Mouse (Mus musculus): Measurements from ENCODE around the gene Bcl2l13. TPM values are rescaled to one million over a fixed set of nuclear protein-coding genes. Genes with fewer than 3 reads are reported as not detected.
"Not testable (repeated sequence)": the region's sequence is repeated elsewhere in the genome, so short reads cannot be mapped to it uniquely, and the experiment has no call there.

Bcl2l13 gene
- polyA plus RNA-seq, 1 experiment from 2014 or later = 14.0 TPM

- no peak overlapping the region for H3K4me2 ChIP-seq (replicated peaks; ENCODE audit: low read depth, low read length)
- no peak overlapping the region for H3K9ac ChIP-seq (replicated peaks; ENCODE audit: low read depth)
- ATAC-seq (no peak), DNase-seq (ENCODE audit: low spot score) (no peak)
- no peak overlapping the region for H3K4me3 ChIP-seq (ENCODE audit: low read depth, low read length)
- TF ChIP-seq CTCF (IDR thresholded peaks at IDR 0.05) = no peak
- TF ChIP-seq EP300 (IDR thresholded peaks at IDR 0.05) = no peak
- no peaks in the 10 kb centered on the region for H3K9me3 ChIP-seq (ENCODE audit: low read length)
- WGBS = 55% methylated on average over 4 of the region's 4 CpGs
- no peak overlapping the region for H3K27ac ChIP-seq (ENCODE audit: low read length)
- H3K27me3 ChIP-seq (replicated peaks; ENCODE audit: insufficient read depth, low read length) = no peaks in the 10 kb centered on the region
- no peaks in the 10 kb centered on the region for H3K36me3 ChIP-seq (ENCODE audit: insufficient read depth, low read length)
- peaks cover 2% of the 10 kb centered on the region; the same call in 1 of the 2 replicates for H3K4me1 ChIP-seq (ENCODE audit: insufficient read depth, low read depth, low read length)
Observed at GRCm38 (mm10) chr6:120834766-120835321, 1.2 kb upstream of the Bcl2l13 start.

- Histone ChIP-seq H3K4me2 (replicated peaks; ENCODE audit: low read depth, low read length) (peak overlapping the region; percentile 74), H3K27ac (ENCODE audit: low read length) (peak overlapping the region; percentile 96), H3K9ac (replicated peaks; ENCODE audit: low read depth) (peak overlapping the region; percentile 96), H3K4me1 (ENCODE audit: insufficient read depth, low read depth, low read length) (peaks cover 2% of the 10 kb centered on the region; the same call in 1 of the 2 replicates), H3K4me3 (ENCODE audit: low read depth, low read length) (peak overlapping the region; percentile 84), H3K36me3 (ENCODE audit: insufficient read depth, low read length) (no peaks in the 10 kb centered on the region), H3K27me3 (replicated peaks; ENCODE audit: insufficient read depth, low read length) (no peaks in the 10 kb centered on the region), H3K9me3 (ENCODE audit: low read length) (no peaks in the 10 kb centered on the region)
- TF ChIP-seq CTCF (IDR thresholded peaks at IDR 0.05) = no peak
- TF ChIP-seq EP300 (IDR thresholded peaks at IDR 0.05) = no peak
- DNase-seq (ENCODE audit: low spot score) (peak; percentile 62), ATAC-seq (peak; percentile 60)
- 2% methylated on average over 37 of the region's 37 CpGs for WGBS
Observed at GRCm38 (mm10) chr6:120836389-120837151, 558 bp downstream of the Bcl2l13 start.

- Histone ChIP-seq H3K4me1 (ENCODE audit: insufficient read depth, low read depth, low read length) (peaks cover 2% of the 10 kb centered on the region; the same call in 1 of the 2 replicates), H3K4me2 (replicated peaks; ENCODE audit: low read depth, low read length) (peak overlapping the region; percentile 74), H3K27ac (ENCODE audit: low read length) (peak overlapping the region; percentile 96; the same call in 1 of the 2 replicates), H3K9ac (replicated peaks; ENCODE audit: low read depth) (peak overlapping the region; percentile 96), H3K4me3 (ENCODE audit: low read depth, low read length) (peak overlapping the region; percentile 84; the same call in 1 of the 2 replicates), H3K27me3 (replicated peaks; ENCODE audit: insufficient read depth, low read length) (no peaks in the 10 kb centered on the region), H3K36me3 (ENCODE audit: insufficient read depth, low read length) (no peaks in the 10 kb centered on the region), H3K9me3 (ENCODE audit: low read length) (no peaks in the 10 kb centered on the region)
- DNase-seq (ENCODE audit: low spot score) (peak; percentile 54), ATAC-seq (no peak)
- WGBS = 43% methylated on average over 1 of the region's 1 CpGs
- TF ChIP-seq CTCF (IDR thresholded peaks at IDR 0.05) (no peak), EP300 (IDR thresholded peaks at IDR 0.05) (no peak)
Observed at GRCm38 (mm10) chr6:120837152-120837530, 1.1 kb downstream of the Bcl2l13 start.

GRCm38 (mm10) chr6:120840258-120840657 lies 4.2 kb downstream of the Bcl2l13 start:
- no peak for TF ChIP-seq EP300 (IDR thresholded peaks at IDR 0.05)
- TF ChIP-seq CTCF (IDR thresholded peaks at IDR 0.05) = no peak
- Histone ChIP-seq H3K4me1 (ENCODE audit: insufficient read depth, low read depth, low read length) (peaks cover 2% of the 10 kb centered on the region; the same call in 1 of the 2 replicates), H3K4me2 (replicated peaks; ENCODE audit: low read depth, low read length) (no peak overlapping the region), H3K36me3 (ENCODE audit: insufficient read depth, low read length) (no peaks in the 10 kb centered on the region), H3K27ac (ENCODE audit: low read length) (no peak overlapping the region), H3K9ac (replicated peaks; ENCODE audit: low read depth) (no peak overlapping the region), H3K27me3 (replicated peaks; ENCODE audit: insufficient read depth, low read length) (no peaks in the 10 kb centered on the region), H3K4me3 (ENCODE audit: low read depth, low read length) (no peak overlapping the region), H3K9me3 (ENCODE audit: low read length) (no peaks in the 10 kb centered on the region)
- DNase-seq (ENCODE audit: low spot score) = peak; percentile 63
- ATAC-seq = no peak
- WGBS = 93% methylated on average over 7 of the region's 7 CpGs

- 89% methylated on average over 5 of the region's 5 CpGs for WGBS
- Histone ChIP-seq H3K36me3 (ENCODE audit: insufficient read depth, low read length) (no peaks in the 10 kb centered on the region), H3K4me3 (ENCODE audit: low read depth, low read length) (no peak overlapping the region), H3K27ac (ENCODE audit: low read length) (no peak overlapping the region), H3K9me3 (ENCODE audit: low read length) (no peaks in the 10 kb centered on the region), H3K9ac (replicated peaks; ENCODE audit: low read depth) (no peak overlapping the region), H3K27me3 (replicated peaks; ENCODE audit: insufficient read depth, low read length) (no peaks in the 10 kb centered on the region), H3K4me2 (replicated peaks; ENCODE audit: low read depth, low read length) (no peak overlapping the region), H3K4me1 (ENCODE audit: insufficient read depth, low read depth, low read length) (no peaks in the 10 kb centered on the region)
- no peak for DNase-seq (ENCODE audit: low spot score)
- ATAC-seq = no peak
- no peak for TF ChIP-seq EP300 (IDR thresholded peaks at IDR 0.05)
- no peak for TF ChIP-seq CTCF (IDR thresholded peaks at IDR 0.05)
Observed at GRCm38 (mm10) chr6:120841754-120842153, 5.7 kb downstream of the Bcl2l13 start.

- H3K9me3 ChIP-seq (ENCODE audit: low read length); ATAC-seq; H3K4me2 ChIP-seq (replicated peaks; ENCODE audit: low read depth, low read length); H3K27me3 ChIP-seq (replicated peaks; ENCODE audit: insufficient read depth, low read length); DNase-seq (ENCODE audit: low spot score); H3K27ac ChIP-seq (ENCODE audit: low read length); H3K36me3 ChIP-seq (ENCODE audit: insufficient read depth, low read length); H3K4me1 ChIP-seq (ENCODE audit: insufficient read depth, low read depth, low read length); H3K4me3 ChIP-seq (ENCODE audit: low read depth, low read length); H3K9ac ChIP-seq (replicated peaks; ENCODE audit: low read depth): not testable (repeated sequence)
Observed at GRCm38 (mm10) chr6:120850720-120851119, 14.7 kb downstream of the Bcl2l13 start.
